Mouse (Mus musculus) megakaryocyte, embryonic 14.5 days (primary cell): ENCODE measurements around the gene Fignl2. TPM values are rescaled to one million over a fixed set of nuclear protein-coding genes. Genes with fewer than 3 reads are reported as not detected.
"Not testable (repeated sequence)": the region's sequence is repeated elsewhere in the genome, so short reads cannot be mapped to it uniquely, and the experiment has no call there.

Source experiments
- H3K27me3 ChIP-seq: replicated peaks from 2 replicates; pipeline ENCODE3; 2012; ENCODE audit warnings: inconsistent platforms
- H3K36me3 ChIP-seq: replicated peaks from 2 replicates; pipeline ENCODE3; 2012; ENCODE audit warnings: low read length, inconsistent platforms, mixed read lengths
- H3K4me1 ChIP-seq: 2 replicates; pipeline ENCODE4 v1.6.1; 2012; ENCODE audit warnings: inconsistent platforms
- H3K4me3 ChIP-seq: replicated peaks from 2 replicates; pipeline ENCODE3; 2012; ENCODE audit warnings: moderate library complexity, mild to moderate bottlenecking, inconsistent platforms
- H3K9me3 ChIP-seq: 2 replicates; pipeline ENCODE4 v1.6.1; 2012; ENCODE audit warnings: inconsistent platforms
- FLI1 ChIP-seq: IDR thresholded peaks from 2 replicates; pipeline ENCODE4 v1.6.1; 2012; ENCODE audit warnings: low read length, inconsistent platforms, mixed read lengths
- GATA1 ChIP-seq: IDR thresholded peaks from 3 replicates; pipeline ENCODE4 v1.6.1; 2012; ENCODE audit warnings: mixed read lengths, low read length, inconsistent platforms, borderline replicate concordance
- polyA plus RNA-seq: library from polyadenylated mRNA; stranded (reverse); fragments of >175 nt; gene quantifications from 2 replicates; pipeline ENCODE4 v1.2.3, GENCODE M21; 2012; ENCODE audit warnings: low replicate concordance; ENCODE audit not compliant: insufficient read depth

Fignl2 gene
- polyA plus RNA-seq = 0.61 and 0.94 TPM in 2 replicates

DNA sequence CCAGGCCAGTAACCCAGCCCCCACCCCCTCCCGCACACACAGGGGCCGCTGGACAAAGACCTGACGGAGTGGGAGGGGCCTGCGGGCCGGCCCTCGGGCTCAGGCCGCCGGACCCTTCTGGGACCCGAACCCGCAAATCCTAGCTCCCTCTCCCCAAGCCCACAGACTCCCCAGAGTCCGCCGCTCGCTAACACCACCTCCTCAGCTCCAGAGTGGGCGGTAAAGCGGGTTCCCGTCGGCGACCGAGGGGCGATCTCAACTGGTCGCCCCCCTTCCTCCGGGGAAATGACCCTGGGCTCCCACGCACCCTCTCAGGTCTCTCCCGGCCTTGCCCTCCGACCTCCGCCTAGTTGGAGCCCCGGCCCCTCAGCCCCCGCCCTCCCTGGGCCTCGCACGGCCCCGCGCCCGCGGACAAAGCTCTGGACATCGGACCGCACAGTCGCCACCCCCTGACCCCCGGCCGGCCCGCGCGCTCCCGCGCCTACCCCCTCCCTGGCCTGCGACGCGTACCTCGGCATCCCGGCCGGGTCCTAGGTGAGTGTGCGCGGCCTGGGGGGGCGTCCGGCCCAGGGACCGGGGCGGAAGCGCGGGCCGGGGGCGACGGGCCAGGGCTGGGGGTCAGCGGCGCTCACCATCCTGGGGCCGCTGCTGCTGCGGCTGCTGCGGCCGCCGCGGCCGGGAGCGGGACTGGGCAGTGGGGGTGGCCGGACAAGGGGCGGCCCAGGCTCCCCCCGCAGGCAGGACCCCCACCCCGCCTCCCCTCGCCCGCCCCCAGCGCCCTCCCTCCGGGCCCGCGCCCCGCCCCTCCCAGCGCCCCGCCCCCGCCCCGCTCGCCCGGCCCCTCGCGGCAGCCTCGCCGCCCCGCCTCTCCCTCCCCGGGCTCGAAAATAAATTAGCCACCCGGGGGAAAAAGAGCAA, at the start of gene Fignl2:
Gene Fignl2, minus strand, starts transcription at position 755 of the 918 bp plus-strand sequence.
- Histone ChIP-seq H3K9me3 (no peaks in the 10 kb centered on the region), H3K4me1 (peaks cover 15% of the 10 kb centered on the region), H3K36me3 (no peaks in the 10 kb centered on the region), H3K27me3 (peaks cover 94% of the 10 kb centered on the region), H3K4me3 (peak within 1 kb of the TSS; percentile 90)
- no peak for TF ChIP-seq FLI1
- TF ChIP-seq GATA1 = no peak

DNA sequence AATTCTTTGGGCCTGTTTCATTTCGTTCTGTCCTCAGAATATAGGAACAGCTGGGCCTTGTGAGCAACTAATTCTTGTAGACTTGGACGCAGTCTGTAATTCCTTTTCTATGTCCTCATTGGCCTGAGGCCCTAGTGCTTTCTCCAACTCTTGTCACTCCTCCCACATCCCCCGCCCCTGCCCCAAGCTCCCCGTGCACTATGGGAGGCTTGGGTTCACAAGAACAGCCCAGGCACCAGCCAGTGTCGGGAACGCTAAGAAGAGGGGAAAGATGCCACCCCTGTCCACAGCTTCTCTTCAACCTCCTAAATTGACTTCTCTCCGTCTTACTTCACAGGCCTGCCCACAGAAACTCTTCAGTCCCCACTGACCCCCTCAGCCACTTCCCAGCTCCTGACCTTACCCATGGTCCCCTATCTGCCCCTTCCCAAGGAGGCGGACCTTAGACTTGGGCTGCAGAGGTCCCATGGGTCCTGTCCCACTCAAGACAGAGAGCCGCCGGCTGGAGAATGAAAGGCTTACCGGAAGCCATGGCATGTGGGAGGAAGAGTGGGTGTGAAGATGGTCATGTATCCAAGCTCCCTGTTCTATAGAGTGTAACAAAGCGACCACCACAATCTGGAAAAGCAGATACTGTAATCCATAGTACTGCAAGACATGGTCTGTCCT, 48.6 kb upstream of the Fignl2 start:
- TF ChIP-seq GATA1 (no peak), FLI1 (no peak)
- peaks cover 15% of the 10 kb centered on the region for H3K9me3 ChIP-seq
- peaks cover 65% of the 10 kb centered on the region for H3K27me3 ChIP-seq
- peaks cover 7% of the 10 kb centered on the region for H3K36me3 ChIP-seq
- peaks cover 87% of the 10 kb centered on the region for H3K4me1 ChIP-seq
- H3K4me3 ChIP-seq = no peak overlapping the region

DNA sequence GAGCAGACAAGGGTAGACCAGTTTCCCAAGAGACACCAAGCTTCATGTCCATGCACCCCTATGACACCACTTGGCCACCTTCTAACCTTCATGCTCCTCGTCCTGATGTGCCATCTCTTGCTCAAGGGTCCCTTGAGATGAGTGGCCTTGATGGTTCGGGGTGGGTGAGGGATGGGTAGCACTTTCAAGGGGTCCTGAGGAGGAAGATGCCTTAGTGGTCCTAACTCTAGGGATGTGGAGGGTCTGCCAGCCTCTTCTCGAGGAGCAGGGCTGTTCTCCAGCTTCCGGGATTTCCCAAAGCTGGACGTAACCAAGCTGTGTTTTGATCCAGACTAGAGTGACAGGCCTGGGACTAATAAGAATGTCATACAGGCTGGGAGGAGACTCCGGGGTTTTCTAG, 47.2 kb upstream of the Fignl2 start:
- Histone ChIP-seq H3K4me3 (no peak overlapping the region), H3K4me1 (peaks cover 90% of the 10 kb centered on the region), H3K36me3 (peaks cover 7% of the 10 kb centered on the region), H3K9me3 (peaks cover 19% of the 10 kb centered on the region), H3K27me3 (peaks cover 58% of the 10 kb centered on the region)
- TF ChIP-seq GATA1 = no peak
- TF ChIP-seq FLI1 = no peak

DNA sequence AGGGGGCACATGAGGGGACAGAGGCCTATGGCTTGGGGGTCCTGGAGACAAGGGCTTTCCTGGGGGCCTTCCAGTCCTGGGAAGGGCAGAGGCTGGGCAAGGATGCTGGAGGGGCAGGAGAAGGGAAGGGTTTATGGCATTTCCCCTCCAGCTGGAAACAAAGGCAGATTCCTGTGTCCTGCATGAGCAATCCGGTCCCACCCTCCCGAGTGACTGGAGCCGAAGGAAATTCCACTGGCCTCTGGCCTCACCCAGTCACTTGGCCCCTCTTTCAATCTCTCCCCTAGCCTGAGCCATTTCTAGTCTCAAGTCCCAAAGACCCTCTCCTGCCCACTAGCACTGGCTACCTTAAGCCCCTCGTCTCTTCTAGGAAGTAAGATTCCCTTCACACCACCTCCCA, 44.8 kb upstream of the Fignl2 start:
- TF ChIP-seq FLI1 (no peak), GATA1 (no peak)
- Histone ChIP-seq H3K9me3 (peaks cover 21% of the 10 kb centered on the region), H3K36me3 (peaks cover 7% of the 10 kb centered on the region), H3K27me3 (peaks cover 51% of the 10 kb centered on the region), H3K4me1 (peaks cover 92% of the 10 kb centered on the region), H3K4me3 (peak overlapping the region; percentile 14)

DNA sequence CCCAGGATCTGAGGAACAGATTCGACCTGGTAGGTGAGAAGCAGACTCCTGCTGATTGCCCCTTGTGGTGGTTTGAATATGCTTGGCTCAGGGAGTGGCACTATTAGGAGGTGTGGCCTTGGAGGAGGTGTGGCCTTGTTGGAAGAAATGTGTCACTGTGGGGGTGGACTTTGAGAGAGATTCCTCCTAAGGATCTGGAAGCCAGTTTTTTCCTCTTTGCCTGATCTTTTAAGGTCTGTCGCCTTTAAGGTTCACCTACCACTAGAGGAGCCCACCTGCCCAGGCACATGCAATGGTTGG, 43.9 kb upstream of the Fignl2 start:
- no peak for TF ChIP-seq FLI1
- TF ChIP-seq GATA1 = no peak
- H3K36me3 ChIP-seq = peaks cover 7% of the 10 kb centered on the region
- H3K9me3 ChIP-seq = peaks cover 21% of the 10 kb centered on the region
- H3K4me3 ChIP-seq = no peak overlapping the region
- H3K27me3 ChIP-seq = peaks cover 46% of the 10 kb centered on the region
- H3K4me1 ChIP-seq = peaks cover 83% of the 10 kb centered on the region

DNA sequence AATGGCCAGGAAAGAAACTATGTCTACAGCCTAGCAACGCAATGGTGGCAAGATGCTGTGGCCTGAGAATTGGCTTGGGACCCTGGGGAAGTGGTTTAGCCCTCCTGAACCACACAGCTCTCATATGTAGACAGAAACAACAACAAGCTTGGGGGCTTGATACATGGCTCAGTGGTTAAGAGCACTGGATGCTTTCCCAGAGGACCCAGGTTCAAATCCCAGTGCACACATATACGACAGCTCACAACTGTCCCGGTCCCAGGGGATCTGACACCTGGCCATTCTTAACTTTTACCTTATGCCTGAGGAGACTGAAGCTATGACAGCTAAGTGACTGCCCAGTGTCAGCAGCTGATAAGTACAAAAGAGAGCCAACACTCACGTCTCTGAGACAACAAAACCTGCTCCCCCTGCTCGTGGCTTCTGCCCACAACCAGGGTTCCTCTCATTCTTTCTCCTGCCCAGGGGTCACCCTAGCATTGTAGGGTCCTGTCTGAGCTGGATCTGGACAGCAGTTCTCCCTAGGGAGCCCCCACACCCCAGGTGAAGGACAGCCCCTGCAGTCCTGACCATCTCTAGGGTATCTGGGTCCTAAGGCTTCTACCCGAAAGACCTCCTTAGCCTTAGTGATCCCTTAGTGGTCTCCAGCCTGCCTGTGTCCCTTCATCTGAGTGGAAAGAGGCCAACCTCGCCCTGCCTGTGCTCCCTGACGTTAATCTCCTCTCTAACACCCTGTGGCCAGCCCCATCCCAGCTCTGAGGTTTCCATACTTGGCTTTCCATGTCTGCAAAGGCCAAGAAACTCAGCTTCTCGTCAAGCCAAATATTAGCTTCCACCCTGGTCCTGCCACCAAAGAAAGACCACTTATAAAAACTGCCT, 43.3 kb upstream of the Fignl2 start:
- peaks cover 46% of the 10 kb centered on the region for H3K27me3 ChIP-seq
- H3K4me1 ChIP-seq = peaks cover 77% of the 10 kb centered on the region
- peaks cover 7% of the 10 kb centered on the region for H3K36me3 ChIP-seq
- no peak for TF ChIP-seq FLI1
- no peak for TF ChIP-seq GATA1
- H3K4me3 ChIP-seq = no peak overlapping the region
- H3K9me3 ChIP-seq = peaks cover 21% of the 10 kb centered on the region

DNA sequence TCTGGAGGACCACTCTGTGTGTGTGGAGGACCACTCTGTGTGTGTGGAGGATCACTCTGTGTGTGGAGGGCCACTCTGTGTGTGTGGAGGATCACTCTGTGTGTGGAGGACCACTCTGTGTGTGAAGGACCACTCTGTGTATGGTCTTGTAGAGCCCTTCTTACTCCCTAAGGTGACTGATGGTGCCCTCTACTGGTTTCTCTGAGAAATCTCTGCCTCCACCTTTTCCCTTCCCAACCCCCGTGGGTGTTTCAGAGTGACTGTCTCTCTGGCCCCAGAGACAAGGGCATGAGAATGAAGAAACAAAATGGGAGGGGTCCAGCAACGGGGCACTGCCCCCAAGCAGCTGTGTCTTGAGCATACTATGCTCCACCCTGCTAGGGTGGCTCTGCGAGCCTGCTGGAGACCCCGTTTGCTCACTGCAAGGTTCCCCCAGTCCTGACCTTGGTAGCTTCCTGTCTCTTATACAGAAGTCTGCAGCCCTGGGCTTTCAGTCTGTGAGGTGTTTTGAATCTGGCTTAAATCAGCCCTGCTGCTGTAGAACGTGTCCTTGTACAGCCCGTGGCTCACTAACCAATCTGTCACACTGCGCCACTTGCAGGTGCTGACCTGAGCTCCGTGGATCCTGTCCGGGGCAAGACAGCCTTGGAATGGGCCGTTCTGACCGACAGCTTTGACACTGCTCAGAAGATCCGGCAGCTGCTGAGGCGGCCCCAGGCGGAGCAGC, 40.2 kb upstream of the Fignl2 start:
- no peak overlapping the region for H3K4me3 ChIP-seq
- H3K4me1 ChIP-seq = peaks cover 55% of the 10 kb centered on the region
- H3K9me3 ChIP-seq = peaks cover 27% of the 10 kb centered on the region

DNA sequence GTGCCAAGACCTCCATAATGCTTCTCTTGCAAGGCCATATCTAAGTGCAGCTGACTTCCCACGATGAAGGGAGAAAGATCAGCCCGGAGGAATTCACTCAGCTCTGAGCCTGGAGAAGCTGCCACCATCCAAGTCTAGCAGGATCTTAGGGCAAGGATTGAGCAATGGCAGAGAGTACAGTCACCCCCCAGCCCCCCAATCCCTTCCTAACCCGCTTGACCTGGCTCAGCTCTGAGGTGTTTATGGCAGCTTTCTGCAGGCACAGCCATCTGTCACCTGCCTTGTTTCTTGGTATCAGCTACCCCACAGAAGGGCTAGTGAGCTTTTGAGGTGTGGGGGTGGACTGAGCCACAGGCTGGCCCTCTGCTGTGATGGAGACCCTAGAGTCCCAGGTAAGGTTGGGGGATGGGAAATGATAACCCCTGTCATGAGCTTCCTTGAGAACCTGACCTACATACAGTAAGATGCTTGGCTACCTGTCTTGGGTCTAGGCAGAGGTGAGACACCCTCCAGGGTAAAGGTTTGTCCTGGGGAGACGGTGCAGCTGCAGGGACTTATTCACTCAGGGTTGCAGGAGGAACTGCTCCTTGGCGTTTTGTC, 37.2 kb upstream of the Fignl2 start, which contains the start of gene Ankrd33:
Gene Ankrd33, plus strand, starts transcription at position 245 of the 600 bp plus-strand sequence.
- H3K9me3 ChIP-seq = peaks cover 20% of the 10 kb centered on the region
- H3K4me3 ChIP-seq = no peak within 1 kb of the TSS
- peaks cover 55% of the 10 kb centered on the region for H3K27me3 ChIP-seq
- no peak for TF ChIP-seq FLI1
- no peak for TF ChIP-seq GATA1
- H3K36me3 ChIP-seq = no peaks in the 10 kb centered on the region
- peaks cover 25% of the 10 kb centered on the region for H3K4me1 ChIP-seq

More for the DNA sequence above, 40.2 kb upstream of the Fignl2 start:
- TF ChIP-seq FLI1 (no peak), GATA1 (no peak)
- Histone ChIP-seq H3K27me3 (peaks cover 47% of the 10 kb centered on the region), H3K36me3 (no peaks in the 10 kb centered on the region)

DNA sequence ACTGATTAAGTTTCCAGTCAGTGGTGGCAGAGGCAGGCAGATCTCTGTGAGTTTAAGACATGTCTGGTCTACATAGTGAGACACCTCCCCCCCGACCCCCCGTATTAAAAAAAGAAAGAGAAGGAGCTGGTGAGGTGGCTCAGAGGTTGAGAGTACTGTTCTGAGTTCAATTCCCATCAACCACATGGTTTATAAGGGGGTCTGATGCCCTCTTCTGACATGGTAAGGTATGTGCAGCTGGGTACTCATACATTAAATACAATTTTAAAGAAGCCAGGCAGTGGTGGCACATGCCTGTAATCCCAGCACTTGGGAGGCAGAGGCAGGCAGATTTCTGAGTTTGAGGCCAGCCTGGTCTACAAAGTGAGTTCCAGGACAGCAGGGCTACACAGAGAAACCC, 35.4 kb upstream of the Fignl2 start:
- not testable (repeated sequence) for H3K4me3 ChIP-seq, H3K4me1 ChIP-seq, H3K36me3 ChIP-seq
- Histone ChIP-seq H3K27me3 (peaks cover 50% of the 10 kb centered on the region), H3K9me3 (peaks cover 17% of the 10 kb centered on the region)
